Mouse (Mus musculus) liver, adult (tissue): ENCODE results near the gene Efhd2.
A peak's percentile ranks its signal among the peaks of the same experiment; 100 is the strongest.

Experiments used
- GATA4 ChIP-seq: IDR thresholded peaks from 2 replicates; pipeline ENCODE4 v1.6.1; 2014; ENCODE audit warnings: mild to moderate bottlenecking, low read length; ENCODE audit not compliant: insufficient replicate concordance

Gene Efhd2

DNA sequence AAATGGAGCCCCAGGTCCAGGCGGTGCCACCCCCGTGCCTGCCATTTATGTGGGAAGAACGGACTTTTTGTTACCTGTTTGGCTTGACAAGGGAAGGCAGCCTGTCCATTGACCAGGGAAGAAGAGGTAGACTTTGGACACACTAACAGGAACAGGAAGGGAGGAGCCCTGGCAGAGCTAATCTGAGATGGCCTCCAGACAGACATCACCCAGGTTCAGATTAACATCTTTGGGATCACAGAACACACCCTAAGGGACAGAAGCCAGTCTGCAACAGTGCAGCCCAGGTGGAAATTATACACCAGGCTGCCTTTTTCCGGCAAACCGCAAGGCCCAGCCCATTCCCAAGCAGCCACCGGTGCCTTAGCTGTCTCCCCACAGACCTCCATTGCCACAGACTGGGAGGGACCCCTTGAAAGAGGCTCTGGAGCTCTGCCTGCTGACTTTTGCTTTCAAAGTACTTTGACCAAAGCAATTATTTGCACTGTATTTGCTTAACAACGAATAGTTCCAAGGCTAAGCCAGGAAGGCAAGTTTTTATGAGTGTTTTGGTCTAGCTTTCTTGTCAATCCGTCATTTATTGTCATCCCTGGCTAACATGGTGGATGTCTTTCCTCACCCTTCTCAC, 18.6 kb upstream of the Efhd2 start:
- TF ChIP-seq GATA4, result peak; percentile 52; the same call in 1 of the 2 replicates

DNA sequence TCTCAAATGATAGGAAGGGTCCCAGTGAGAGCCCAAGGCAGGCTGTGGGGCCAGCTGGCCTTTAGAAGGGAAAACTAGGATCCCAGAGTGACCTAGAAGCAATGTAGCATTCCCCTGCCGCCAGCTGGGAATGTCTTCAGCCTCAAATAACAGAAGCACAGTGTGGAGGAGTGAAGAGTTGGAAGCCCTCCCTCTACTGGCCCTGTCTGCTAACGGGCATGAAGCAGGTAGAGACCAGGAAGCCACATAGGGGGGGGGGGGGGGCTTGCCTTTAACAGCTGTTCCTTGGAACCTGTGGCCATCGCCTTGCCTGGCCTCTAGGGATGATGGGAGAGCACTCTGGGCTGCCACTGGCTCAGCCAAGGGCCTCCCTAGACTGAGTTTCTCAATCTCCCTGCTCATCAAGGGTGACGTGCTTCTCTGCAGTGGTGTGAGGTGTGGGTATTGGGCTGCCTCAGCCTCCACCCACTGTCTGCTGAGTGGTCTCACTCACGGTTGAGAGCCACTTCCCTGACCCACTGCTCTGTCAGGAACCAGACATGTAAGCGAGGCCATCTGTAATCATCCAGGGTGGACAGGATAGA, 11.8 kb upstream of the Efhd2 start:
- no peak for TF ChIP-seq GATA4

DNA sequence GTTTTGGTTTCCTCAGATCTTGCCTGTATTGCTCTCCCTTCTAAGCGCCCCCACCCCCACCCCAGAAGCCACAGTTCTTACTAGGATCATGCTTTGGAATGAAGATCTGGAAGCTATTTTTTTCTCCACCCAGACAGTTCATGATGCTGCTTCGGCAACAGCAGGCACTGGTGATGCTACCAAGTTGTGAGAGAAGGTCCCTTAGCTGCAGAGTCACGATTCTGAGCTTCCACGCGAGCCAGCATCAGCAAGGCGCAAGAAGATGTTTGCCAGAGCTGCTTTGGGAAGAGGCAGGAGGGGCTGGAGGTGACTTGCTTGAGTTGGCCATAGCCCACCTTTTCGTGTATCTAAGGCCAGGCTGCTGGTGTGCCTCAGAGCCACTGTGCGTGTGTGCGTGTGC, 10.7 kb upstream of the Efhd2 start:
- no peak for TF ChIP-seq GATA4

DNA sequence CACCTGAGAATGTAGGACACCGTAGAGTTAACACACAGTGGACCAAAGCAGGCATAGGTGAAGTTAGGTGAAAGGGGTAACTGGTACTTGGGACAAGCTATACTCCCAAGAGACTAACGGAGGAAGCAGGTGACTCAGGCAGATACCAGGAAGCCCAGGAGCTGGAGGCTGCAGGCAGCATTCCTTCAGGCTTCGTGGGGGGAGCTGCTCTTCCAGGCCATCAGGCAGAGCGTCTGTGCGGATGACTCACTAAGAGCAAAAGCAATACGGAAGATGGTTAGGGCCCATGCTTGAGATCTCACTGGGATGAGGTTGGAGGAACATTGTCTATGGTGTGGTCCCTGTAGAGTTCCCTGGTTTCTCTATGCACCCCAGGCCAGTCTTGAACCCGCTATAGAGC, 8.1 kb upstream of the Efhd2 start:
- TF ChIP-seq GATA4, result no peak

DNA sequence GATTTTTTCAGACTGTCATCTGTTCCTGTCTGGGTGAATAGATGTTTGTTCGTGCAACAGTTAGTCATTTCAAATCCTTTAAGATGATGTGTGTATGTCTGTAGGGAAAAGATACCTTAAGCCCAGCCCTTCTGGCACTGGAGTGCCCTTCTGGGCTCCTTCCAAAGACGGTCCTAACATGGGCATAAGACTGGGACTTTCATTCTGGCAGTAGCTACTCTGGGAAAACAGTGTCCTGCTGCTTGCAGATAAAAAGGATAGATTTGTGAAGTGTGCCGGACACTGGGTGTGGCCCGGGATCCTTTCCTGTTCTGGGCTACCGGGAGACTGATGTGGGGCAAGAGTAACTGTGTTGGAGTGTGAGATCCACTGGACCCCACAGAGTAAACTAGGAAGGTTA, 7.2 kb upstream of the Efhd2 start:
- TF ChIP-seq GATA4, result no peak

DNA sequence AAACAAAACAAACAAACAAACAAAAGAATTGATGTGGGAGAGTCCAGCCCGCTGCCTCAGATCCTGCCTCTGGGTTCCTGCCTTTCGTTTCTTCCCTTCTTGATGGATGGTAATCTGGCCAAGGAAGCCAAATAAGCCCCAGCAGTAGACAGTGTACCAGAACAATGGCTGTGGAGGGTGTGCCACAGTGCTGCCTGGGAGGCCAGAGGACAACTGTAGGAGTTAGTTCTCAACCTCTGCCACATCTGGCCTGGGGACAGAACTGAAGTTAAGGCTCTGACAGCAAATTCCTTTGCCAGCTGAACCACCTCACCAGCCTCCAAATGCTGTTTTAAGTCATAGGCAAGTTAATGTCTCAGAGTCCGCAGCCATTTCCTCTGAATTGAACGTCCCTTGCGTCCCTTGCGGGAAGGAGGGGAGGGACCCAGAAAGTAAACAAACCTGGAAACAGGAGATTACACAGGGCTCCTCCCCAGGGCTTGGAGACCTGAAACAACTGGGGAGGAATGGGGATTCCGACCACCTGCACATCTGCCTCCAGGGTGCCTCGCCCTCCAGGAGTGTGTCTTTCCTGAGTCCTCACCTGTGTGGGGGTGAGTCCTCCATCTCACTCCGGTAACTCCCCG, 6.7 kb upstream of the Efhd2 start:
- TF ChIP-seq GATA4, result no peak

DNA sequence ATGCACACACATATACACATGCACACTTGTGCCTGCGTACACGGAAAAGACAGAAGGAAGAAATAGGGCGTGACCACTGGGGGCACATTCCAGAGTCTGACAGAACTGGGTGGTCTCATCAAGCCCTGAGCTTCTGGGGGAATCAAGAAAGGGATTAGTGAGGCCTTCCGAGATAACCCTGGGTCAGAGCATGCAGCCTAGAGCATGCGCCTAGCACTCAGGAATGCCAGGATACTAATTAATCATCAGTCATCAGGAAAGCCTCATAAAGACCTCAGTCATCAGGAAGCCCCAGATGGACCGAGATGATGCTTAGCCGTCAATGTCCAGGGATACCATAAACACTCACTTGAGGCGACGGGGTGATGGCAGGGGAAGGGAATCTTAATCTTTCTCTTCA, 5.2 kb upstream of the Efhd2 start:
- no peak for TF ChIP-seq GATA4

DNA sequence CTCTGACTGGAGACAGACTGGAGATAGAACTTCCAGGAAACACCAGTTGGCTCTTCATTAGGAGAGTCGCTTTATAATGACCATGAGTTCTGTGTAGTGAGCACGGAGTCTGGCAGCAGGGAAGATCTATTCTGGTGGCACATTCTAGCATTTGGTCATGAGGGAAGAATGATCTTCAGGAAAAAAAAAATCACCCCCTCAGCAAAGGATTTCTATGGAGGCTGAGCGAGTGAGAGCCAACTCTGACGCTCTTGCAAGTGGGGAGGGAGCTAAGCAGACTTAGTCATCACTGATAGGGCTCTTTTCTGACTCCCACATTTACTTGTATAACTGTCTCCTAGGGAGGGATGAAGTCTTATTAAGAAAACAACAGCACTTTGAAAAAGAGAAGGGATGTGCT, 4.4 kb upstream of the Efhd2 start:
- TF ChIP-seq GATA4, result no peak

DNA sequence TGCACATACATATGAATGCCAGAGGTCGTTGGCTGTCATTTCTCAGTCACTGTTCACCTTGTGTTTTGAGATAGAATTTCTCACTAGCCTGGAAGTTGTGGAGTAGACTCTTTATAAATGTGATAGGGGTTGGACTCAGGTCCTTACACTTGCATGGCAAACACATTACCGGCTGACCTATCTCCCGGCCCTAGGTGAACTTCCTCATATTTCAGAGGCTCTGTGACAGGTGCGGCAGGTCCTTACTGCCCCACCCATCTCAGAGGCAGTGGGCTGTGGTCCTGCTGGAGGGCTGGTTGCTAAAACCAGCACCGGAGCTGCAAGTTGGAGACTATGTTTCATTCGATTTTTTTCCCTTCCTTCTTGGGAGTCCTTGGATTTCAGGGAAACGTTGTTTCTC, 3.9 kb upstream of the Efhd2 start:
- TF ChIP-seq GATA4, result no peak

DNA sequence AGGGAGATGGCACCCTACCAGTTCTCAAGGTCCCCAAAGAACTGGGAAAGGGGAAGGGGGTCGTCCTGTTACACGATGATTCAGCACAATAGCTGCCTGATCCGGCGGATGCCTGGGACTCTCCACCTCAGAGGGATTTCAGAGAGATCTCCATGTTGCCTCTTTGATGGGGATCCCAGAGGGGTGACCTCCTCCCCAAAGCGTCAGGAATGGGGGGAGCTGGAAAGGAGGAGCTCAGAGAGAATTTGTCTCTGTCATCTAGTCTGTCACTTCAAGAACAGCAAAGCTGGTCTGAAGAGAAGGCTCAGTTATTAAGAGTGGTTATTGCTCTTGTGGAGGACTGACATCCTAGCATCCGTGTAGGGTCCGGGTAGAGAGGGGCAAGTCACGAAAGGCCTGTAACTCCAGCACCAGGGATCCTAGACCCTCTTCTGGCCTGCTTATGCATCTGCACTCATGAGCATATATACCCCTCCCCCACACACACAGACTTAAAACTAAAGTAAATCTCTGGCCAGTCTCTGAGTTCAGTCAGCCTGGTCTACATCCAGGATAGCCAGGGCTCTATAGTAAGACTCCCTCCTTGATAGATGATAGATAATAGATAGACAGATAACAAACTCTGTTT, 875 bp upstream of the Efhd2 start:
- no peak for TF ChIP-seq GATA4

DNA sequence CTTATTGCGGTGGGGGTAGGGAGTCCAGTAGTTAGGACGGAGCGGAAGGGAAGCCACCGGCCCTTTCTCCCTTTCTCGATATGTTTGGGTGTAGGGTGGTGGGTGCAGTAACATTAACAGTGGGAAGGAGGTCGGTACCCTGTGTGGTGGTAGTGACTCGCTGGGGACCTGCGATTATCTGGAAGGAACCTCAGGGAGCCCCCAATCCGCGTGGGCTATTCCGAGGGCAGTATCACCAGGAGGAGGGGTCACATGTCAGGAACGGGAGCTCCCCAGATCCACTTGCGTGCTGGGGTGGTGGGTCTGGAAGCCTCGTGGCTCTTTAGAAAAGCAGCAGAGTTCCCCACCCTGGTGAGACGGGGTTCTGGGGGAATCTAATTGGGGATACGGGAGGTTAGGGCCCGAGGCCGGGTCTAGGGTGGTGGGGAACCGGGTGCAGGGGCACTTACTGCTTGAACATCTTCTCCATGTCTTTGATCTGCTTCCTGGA, 564 bp downstream of the Efhd2 start:
- no peak for TF ChIP-seq GATA4

DNA sequence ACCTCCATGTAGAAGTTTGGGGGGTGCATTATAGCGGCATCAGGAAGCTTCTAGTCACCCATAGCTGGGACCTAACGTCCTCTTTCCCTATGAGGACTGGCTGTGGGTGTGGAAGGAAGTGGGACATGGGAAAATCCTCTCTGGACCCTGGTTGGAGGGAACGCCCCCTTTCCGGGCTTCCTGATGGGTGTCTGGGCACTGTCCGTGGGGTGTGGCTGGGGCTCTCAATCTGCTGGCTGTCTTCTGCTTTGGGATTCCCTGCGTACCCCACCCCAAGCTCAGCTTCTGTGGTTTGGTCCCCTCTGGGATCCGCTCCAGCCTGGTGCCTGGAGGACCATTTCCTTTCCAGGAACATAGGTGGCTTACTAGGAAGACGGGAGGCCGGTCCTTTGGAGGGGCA, 1.7 kb downstream of the Efhd2 start:
- TF ChIP-seq GATA4, result no peak

DNA sequence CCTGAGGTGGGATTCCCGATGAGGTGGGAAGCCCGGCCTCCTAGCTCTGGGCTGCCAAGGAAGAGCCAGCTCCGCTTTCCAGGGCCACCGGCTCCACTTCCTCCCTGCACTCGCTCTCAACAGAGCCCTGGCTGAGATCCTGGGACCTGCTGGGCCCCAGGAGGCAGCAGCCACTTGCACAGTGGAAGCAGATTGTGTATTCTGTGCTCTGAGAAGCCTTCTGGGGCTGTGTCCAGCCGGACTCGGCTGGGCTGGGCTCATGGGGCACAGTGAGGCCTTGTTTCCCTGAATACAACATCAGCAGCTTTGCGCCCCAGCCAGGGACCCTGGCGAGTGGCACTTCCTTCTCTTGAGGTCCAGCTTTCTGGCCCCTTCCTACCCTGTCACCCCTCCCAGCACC, 2.8 kb downstream of the Efhd2 start:
- TF ChIP-seq GATA4, result no peak

DNA sequence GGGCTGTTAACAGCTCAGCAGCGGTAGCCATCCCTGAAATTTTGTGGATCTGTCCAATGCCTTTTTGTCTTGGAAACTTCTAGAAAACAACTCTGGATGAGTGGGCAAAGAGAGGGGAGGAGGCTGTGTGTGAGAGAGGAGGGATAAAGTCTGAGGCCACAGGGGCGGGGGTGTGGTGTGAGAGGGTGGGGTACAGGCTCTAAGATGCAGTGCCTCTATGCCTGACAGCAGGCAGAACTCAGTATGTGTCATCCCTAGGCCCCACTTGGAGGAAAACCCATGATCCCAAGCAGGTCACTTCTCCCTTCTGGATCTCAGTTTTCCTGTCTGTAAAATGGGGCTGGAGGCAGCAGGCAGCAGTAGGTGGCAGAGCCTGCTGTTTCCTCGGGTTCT, 3.4 kb downstream of the Efhd2 start:
- TF ChIP-seq GATA4, result no peak

DNA sequence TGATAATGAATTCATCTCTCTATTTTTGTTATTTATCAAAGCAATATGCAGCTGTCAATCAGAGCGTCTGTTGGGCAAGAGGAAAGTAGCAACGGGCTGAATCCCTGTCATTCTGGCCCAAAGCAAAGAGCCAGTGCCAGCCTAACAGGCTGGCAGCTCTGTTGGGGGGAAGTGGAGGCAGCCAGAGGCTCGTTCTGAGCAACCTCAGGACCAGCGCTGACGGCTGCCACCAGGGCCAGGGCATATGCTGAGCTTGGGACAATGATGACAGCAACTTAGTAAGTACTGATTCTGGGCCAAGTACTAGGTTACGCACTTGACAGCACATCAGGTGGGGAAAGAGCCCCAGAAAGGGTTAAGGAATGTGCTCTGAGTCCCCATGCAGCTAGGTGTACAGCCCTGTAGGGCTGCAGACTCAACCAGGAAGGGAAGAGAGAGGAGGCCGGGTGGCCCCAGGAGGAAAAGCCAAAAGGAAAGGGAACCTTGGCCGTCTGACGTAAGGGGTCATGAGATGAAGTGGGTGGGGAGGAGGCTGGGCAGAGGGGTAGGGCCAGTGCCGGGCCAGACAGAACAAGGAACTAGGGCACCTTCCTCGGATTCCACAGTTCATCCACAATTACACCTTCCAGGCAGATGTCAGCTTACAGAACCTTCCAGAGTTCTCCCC, 3.9 kb downstream of the Efhd2 start:
- no peak for TF ChIP-seq GATA4
